Mouse (Mus musculus) C2C12 (cell line): ENCODE measurements at regions not wholly inside any gene's neighbourhood (a gene's known extent, or its start where the extent isn't known, plus 50 kb on each side); places are given as distances from the start of the nearest gene placed in this dataset.

Source experiments
- CEBPB ChIP-seq: IDR thresholded peaks from one replicate; pipeline ENCODE4 v1.6.1; 2011; ENCODE audit warnings: low read depth, mild to moderate bottlenecking, control low read depth, moderate library complexity
- CTCF ChIP-seq: IDR thresholded peaks from one replicate; pipeline ENCODE4 v1.5.1; 2011; ENCODE audit not compliant: control insufficient read depth, insufficient read depth, insufficient read length
- MAX ChIP-seq: IDR thresholded peaks from one replicate; pipeline ENCODE4 v1.6.1; 2011; ENCODE audit warnings: mild to moderate bottlenecking, control low read depth
- MYOG ChIP-seq: IDR thresholded peaks from one replicate; pipeline ENCODE4 v1.6.1; 2011; ENCODE audit not compliant: control insufficient read depth, insufficient read length; ENCODE audit errors: extremely low read depth
- USF1 ChIP-seq: IDR thresholded peaks from one replicate; pipeline ENCODE4 v1.6.1; 2011; ENCODE audit warnings: low read depth, mild to moderate bottlenecking, control low read depth, moderate library complexity

- TF ChIP-seq MAX (no peak), CTCF (no peak), USF1 (no peak), CEBPB (no peak), MYOG (no peak)
Observed at GRCm38 (mm10) chr10:118700115-118700514, 169.9 kb downstream of the Dyrk2 start.
